Mouse (Mus musculus): Measurements from ENCODE around the gene Smtnl2. TPM values are rescaled to one million over a fixed set of nuclear protein-coding genes. Genes with fewer than 3 reads are reported as not detected.

The Smtnl2 gene
- polyA plus RNA-seq, 1 experiment from 2014 or later, result 26.9 TPM

DNA sequence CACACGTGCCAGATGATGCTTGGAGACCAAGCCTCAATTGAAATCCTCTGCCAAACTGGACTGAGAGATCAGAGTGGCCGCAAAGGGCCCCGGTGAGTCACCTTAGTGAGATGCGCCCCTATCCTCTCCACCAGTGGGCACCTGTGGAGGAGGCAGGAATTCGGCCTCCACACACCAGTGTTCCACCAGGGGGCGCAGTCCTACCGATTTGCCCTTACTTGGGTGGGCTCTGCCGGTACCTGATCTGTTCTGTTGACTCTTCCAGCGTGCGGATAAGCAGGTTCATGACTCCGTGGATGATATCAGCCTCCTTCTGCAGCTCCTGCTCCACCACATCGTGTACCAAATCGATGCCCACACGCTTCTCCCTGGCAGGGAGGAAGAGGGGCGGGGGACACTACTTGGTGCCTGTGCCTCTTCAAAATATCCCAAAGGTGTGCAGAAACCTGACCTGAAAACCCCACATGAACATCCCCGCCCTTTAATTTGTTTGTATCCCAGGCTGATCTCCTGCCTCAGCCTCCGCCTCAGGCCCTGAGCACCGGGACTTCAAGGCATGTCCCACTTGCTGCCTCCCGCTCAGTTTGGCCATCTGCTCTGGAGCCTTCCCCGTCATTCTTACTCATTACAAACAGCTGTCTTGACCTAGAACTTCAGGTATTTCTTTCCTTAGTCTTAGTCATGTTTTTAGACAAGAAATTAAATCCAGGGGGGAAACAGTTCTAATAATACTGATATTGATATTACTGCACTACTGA lies 56.4 kb downstream of the Smtnl2 start:
- H3K9ac ChIP-seq (ENCODE audit: low read length), result no peak overlapping the region
- no peak overlapping the region for H3K27ac ChIP-seq (replicated peaks)
- DNase-seq (ENCODE audit: low spot score) (peak; percentile 74), ATAC-seq (ENCODE audit: low FRiP score, low TSS enrichment) (peak; percentile 46; the same call in 1 of the 2 replicates)
- H3K27me3 ChIP-seq (ENCODE audit: control insufficient read depth, insufficient read depth, low read length), result no peaks in the 10 kb centered on the region
- H3K4me2 ChIP-seq (replicated peaks; ENCODE audit: low read depth), result peak overlapping the region; percentile 38
- H3K4me1 ChIP-seq (replicated peaks; ENCODE audit: control insufficient read depth, insufficient read depth), result no peaks in the 10 kb centered on the region
- no peaks in the 10 kb centered on the region for H3K36me3 ChIP-seq (ENCODE audit: control insufficient read depth, insufficient read depth, low read length)
- TF ChIP-seq EP300 (optimal IDR thresholded peaks at IDR 0.05) (no peak), CTCF (IDR thresholded peaks at IDR 0.05; ENCODE audit: low read depth) (peak; percentile 95)
- 18% methylated on average over 20 of the region's 20 CpGs for WGBS
- H3K4me3 ChIP-seq (ENCODE audit: low read depth, low read length), result no peak overlapping the region
- no peaks in the 10 kb centered on the region for H3K9me3 ChIP-seq (ENCODE audit: control insufficient read depth, low read length)

DNA sequence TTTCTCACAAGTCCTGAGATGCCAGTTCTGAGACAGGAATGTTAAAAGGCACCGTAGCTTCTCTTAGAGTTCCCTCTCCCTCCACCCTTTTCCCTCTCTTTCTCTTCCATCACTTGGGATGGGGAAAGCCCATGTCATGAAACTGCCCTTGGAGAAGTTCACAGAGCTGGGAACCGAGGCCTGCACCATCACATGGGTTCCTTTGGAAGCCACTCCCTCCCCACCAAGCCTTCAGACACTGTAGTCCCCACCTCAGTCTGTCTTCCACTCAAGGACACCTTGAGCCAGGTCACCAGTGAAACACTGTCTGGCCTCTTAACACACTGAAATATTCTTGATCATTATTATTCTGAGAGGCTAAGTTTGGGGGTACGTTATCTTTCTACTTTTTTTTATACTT lies 58.3 kb downstream of the Smtnl2 start:
- Histone ChIP-seq H3K4me2 (replicated peaks; ENCODE audit: low read depth) (no peak overlapping the region), H3K9me3 (ENCODE audit: control insufficient read depth, low read length) (no peaks in the 10 kb centered on the region), H3K27me3 (ENCODE audit: control insufficient read depth, insufficient read depth, low read length) (no peaks in the 10 kb centered on the region), H3K9ac (ENCODE audit: low read length) (no peak overlapping the region), H3K27ac (replicated peaks) (no peak overlapping the region), H3K36me3 (ENCODE audit: control insufficient read depth, insufficient read depth, low read length) (no peaks in the 10 kb centered on the region), H3K4me3 (ENCODE audit: low read depth, low read length) (no peak overlapping the region), H3K4me1 (replicated peaks; ENCODE audit: control insufficient read depth, insufficient read depth) (no peaks in the 10 kb centered on the region)
- no peak for DNase-seq (ENCODE audit: low spot score)
- ATAC-seq (ENCODE audit: low FRiP score, low TSS enrichment), result no peak
- WGBS, result 74% methylated on average over 3 of the region's 3 CpGs
- TF ChIP-seq EP300 (optimal IDR thresholded peaks at IDR 0.05) (no peak), CTCF (IDR thresholded peaks at IDR 0.05; ENCODE audit: low read depth) (no peak)

DNA sequence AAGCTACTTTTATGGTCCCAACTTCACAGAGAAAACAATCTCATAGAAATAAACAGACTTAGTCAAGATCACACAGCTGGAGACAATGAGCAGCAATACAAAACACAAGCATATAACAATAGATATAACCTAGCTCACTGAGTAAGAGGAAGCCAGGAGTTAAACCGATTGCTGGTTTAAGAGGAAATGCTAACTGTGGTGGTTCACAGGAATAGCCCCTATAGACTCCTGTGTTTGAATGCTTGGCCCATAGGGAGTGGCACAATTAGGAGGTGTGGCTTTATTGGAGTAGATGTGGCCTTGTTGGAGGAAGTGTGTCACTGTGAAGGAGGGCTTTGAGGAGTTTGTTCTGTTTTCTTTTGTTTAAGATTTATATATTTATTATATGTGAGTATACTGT lies 59.2 kb downstream of the Smtnl2 start:
- H3K27ac ChIP-seq (replicated peaks), result no peak overlapping the region
- no peaks in the 10 kb centered on the region for H3K9me3 ChIP-seq (ENCODE audit: control insufficient read depth, low read length)
- no peak overlapping the region for H3K4me3 ChIP-seq (ENCODE audit: low read depth, low read length)
- H3K4me1 ChIP-seq (replicated peaks; ENCODE audit: control insufficient read depth, insufficient read depth), result no peaks in the 10 kb centered on the region
- DNase-seq (ENCODE audit: low spot score) (no peak), ATAC-seq (ENCODE audit: low FRiP score, low TSS enrichment) (no peak)
- no peak overlapping the region for H3K9ac ChIP-seq (ENCODE audit: low read length)
- no peaks in the 10 kb centered on the region for H3K27me3 ChIP-seq (ENCODE audit: control insufficient read depth, insufficient read depth, low read length)
- no peak overlapping the region for H3K4me2 ChIP-seq (replicated peaks; ENCODE audit: low read depth)
- no peak for TF ChIP-seq EP300 (optimal IDR thresholded peaks at IDR 0.05)
- TF ChIP-seq CTCF (IDR thresholded peaks at IDR 0.05; ENCODE audit: low read depth), result no peak
- WGBS, result 81% methylated on average over 1 of the region's 1 CpGs
- no peaks in the 10 kb centered on the region for H3K36me3 ChIP-seq (ENCODE audit: control insufficient read depth, insufficient read depth, low read length)

DNA sequence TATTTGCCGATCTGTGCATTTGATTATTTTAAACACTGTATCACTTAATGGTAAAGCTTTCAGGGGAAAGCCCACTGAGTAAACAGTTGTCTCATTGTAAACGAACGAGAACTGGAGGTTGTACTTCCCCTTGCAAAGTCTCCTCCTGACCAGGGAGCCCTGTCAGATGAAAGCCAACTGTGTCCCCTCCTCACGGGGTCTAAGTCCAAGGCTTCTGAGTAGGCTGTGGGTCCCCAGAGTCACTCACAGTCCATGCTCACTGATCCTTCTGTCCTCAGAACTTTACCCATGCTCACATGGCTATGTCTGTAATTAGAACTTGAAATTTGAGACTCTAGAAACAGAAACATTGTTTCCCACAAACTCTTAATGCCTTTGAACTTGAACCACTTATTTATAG lies 61.9 kb downstream of the Smtnl2 start:
- H3K4me2 ChIP-seq (replicated peaks; ENCODE audit: low read depth), result no peak overlapping the region
- H3K36me3 ChIP-seq (ENCODE audit: control insufficient read depth, insufficient read depth, low read length), result no peaks in the 10 kb centered on the region
- DNase-seq (ENCODE audit: low spot score), result no peak
- no peak for TF ChIP-seq EP300 (optimal IDR thresholded peaks at IDR 0.05)
- no peak for TF ChIP-seq CTCF (IDR thresholded peaks at IDR 0.05; ENCODE audit: low read depth)
- 16% methylated on average over 4 of the region's 4 CpGs for WGBS
- no peak for ATAC-seq (ENCODE audit: low FRiP score, low TSS enrichment)
- H3K9me3 ChIP-seq (ENCODE audit: control insufficient read depth, low read length), result no peaks in the 10 kb centered on the region
- no peaks in the 10 kb centered on the region for H3K4me1 ChIP-seq (replicated peaks; ENCODE audit: control insufficient read depth, insufficient read depth)
- no peak overlapping the region for H3K4me3 ChIP-seq (ENCODE audit: low read depth, low read length)
- H3K27me3 ChIP-seq (ENCODE audit: control insufficient read depth, insufficient read depth, low read length), result no peaks in the 10 kb centered on the region
- no peak overlapping the region for H3K9ac ChIP-seq (ENCODE audit: low read length)
- H3K27ac ChIP-seq (replicated peaks), result no peak overlapping the region

DNA sequence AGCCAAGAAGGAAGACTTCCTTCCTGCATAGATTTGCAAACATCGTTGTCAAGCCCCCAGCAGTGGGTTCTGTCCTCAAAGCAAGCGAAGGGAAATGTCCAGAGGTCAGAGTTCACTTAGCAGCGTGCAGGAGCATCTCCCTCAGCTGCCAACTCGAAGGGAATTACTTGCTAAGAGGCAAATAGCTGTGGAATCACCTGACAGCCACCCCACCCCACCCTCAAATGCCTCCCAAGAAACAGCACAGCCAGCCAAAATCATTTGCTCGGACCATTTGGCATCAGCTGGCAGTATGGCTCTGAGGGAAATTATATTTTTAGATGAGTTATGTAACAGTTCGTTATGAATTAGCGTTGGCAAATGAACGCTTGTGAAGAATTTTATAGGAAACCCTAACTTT lies 62.5 kb downstream of the Smtnl2 start:
- 35% methylated on average over 8 of the region's 8 CpGs for WGBS
- no peak for DNase-seq (ENCODE audit: low spot score)
- no peak overlapping the region for H3K4me2 ChIP-seq (replicated peaks; ENCODE audit: low read depth)
- no peak for ATAC-seq (ENCODE audit: low FRiP score, low TSS enrichment)
- no peaks in the 10 kb centered on the region for H3K36me3 ChIP-seq (ENCODE audit: control insufficient read depth, insufficient read depth, low read length)
- no peaks in the 10 kb centered on the region for H3K9me3 ChIP-seq (ENCODE audit: control insufficient read depth, low read length)
- no peak for TF ChIP-seq CTCF (IDR thresholded peaks at IDR 0.05; ENCODE audit: low read depth)
- no peak for TF ChIP-seq EP300 (optimal IDR thresholded peaks at IDR 0.05)
- no peak overlapping the region for H3K4me3 ChIP-seq (ENCODE audit: low read depth, low read length)
- H3K4me1 ChIP-seq (replicated peaks; ENCODE audit: control insufficient read depth, insufficient read depth), result no peaks in the 10 kb centered on the region
- H3K27ac ChIP-seq (replicated peaks), result no peak overlapping the region
- no peak overlapping the region for H3K9ac ChIP-seq (ENCODE audit: low read length)
- no peaks in the 10 kb centered on the region for H3K27me3 ChIP-seq (ENCODE audit: control insufficient read depth, insufficient read depth, low read length)

DNA sequence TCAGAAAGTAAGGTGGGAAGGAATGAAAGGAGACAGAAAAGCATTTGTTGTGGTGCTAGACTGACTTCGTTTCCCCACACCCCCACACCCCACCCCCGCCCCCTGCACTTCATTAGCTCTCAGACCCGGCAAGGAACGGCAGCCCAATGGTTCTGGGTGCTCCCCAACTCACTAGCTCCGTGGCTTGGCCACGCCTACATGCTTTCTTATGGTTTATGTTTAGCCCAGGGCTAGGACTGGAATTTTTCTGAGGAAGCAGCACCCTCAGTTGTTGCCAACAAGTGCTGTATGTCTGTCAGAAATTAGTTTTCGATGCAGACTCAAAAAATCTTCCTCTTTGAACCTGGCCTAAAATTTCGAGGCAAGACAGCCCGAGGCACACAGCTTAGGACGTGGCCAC lies 63.0 kb downstream of the Smtnl2 start:
- WGBS, result 33% methylated on average over 10 of the region's 10 CpGs
- Histone ChIP-seq H3K27ac (replicated peaks) (no peak overlapping the region), H3K9me3 (ENCODE audit: control insufficient read depth, low read length) (no peaks in the 10 kb centered on the region), H3K27me3 (ENCODE audit: control insufficient read depth, insufficient read depth, low read length) (no peaks in the 10 kb centered on the region), H3K4me3 (ENCODE audit: low read depth, low read length) (no peak overlapping the region), H3K4me1 (replicated peaks; ENCODE audit: control insufficient read depth, insufficient read depth) (no peaks in the 10 kb centered on the region), H3K36me3 (ENCODE audit: control insufficient read depth, insufficient read depth, low read length) (no peaks in the 10 kb centered on the region), H3K4me2 (replicated peaks; ENCODE audit: low read depth) (no peak overlapping the region), H3K9ac (ENCODE audit: low read length) (no peak overlapping the region)
- ATAC-seq (ENCODE audit: low FRiP score, low TSS enrichment), result no peak
- peak; percentile 16 for DNase-seq (ENCODE audit: low spot score)
- TF ChIP-seq CTCF (IDR thresholded peaks at IDR 0.05; ENCODE audit: low read depth), result no peak
- no peak for TF ChIP-seq EP300 (optimal IDR thresholded peaks at IDR 0.05)
